Mouse (Mus musculus) kidney, embryonic 16.5 days (tissue): Measurements from ENCODE around the gene Col8a1. TPM values are rescaled to one million over a fixed set of nuclear protein-coding genes. Genes with fewer than 3 reads are reported as not detected.

Source experiments
- ATAC-seq: fragments of 200-750 bp; cut with Nextera tagmentation; 2 replicates; pipeline ENCODE4 v1.8.0; 2017; ENCODE audit warnings: moderate TSS enrichment; ENCODE audit not compliant: low FRiP score, low TSS enrichment
- H3K27ac ChIP-seq: fragments of 300-500 bp; sonication (generic); 2 replicates; pipeline ENCODE4 v1.5.1; 2014; ENCODE audit warnings: low read length
- H3K27me3 ChIP-seq: fragments of 300-500 bp; sonication (generic); 2 replicates; pipeline ENCODE4 v1.6.1; 2014; ENCODE audit warnings: low read length, control low read depth, mixed read lengths; ENCODE audit not compliant: insufficient read depth
- H3K36me3 ChIP-seq: fragments of 300-500 bp; sonication (generic); 2 replicates; pipeline ENCODE4 v1.6.1; 2014; ENCODE audit warnings: low read length, control low read depth, mixed read lengths; ENCODE audit not compliant: insufficient read depth
- H3K4me1 ChIP-seq: fragments of 300-500 bp; sonication (generic); 2 replicates; pipeline ENCODE4 v1.6.1; 2014; ENCODE audit warnings: low read length, control low read depth, mixed read lengths; ENCODE audit not compliant: insufficient read depth
- H3K4me2 ChIP-seq: fragments of 300-500 bp; sonication (generic); replicated peaks from 2 replicates; pipeline ENCODE4 v1.6.1; 2014; ENCODE audit warnings: low read depth, low read length
- H3K4me3 ChIP-seq: fragments of 300-500 bp; sonication (generic); 2 replicates; pipeline ENCODE4 v1.5.1; 2014; ENCODE audit warnings: mild to moderate bottlenecking, low read length
- H3K9ac ChIP-seq: fragments of 300-500 bp; sonication (generic); replicated peaks from 2 replicates; pipeline ENCODE4 v1.6.1; 2014; ENCODE audit warnings: low read length
- H3K9me3 ChIP-seq: fragments of 300-500 bp; sonication (generic); 2 replicates; pipeline ENCODE4 v1.6.1; 2016; ENCODE audit warnings: low read length, control low read depth
- whole genome bisulfite sequencing: fragments of 180-500 bp; shearing (Covaris S2); extraction: QIAGEN DNeasy Blood & Tissue Kit; methylation state at CpG from one replicate; pipeline ENCODE4 v1.1.7; 2014; 5-methylcytosine and 5-hydroxymethylcytosine counted together
- polyA plus RNA-seq: library from polyadenylated mRNA; unstranded; fragments of >200 nt; fragmentation: Nextera tagmentation; extraction: Ambion mirVana; gene quantifications from 2 replicates; pipeline ENCODE4 v1.2.1, GENCODE M21; 2015

The Col8a1 gene
- polyA plus RNA-seq, 1 experiment from 2014 or later: 2.1 TPM

DNA sequence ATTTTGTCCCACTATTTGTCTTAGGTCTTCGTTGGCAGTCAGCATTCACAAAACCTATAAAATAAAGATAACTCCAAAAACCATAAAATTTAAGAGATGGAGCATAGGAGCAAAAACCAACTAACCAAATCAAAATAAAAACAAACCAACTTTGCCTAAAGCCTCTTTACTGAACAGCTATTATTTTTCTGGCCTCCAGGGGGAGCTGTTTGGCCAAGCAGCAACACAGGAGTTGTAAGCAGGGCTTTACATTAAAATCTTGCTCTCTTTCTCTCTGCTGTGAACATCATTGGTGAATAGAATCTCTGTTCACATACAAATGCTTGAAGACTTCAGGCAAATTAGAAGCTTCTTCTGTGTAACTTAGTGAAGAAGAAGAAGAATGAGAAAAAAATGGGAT, 142.8 kb downstream of the Col8a1 start:
- H3K4me1 ChIP-seq: peaks cover 4% of the 10 kb centered on the region
- no peak overlapping the region for H3K4me3 ChIP-seq
- no peaks in the 10 kb centered on the region for H3K9me3 ChIP-seq
- no peak for ATAC-seq
- H3K36me3 ChIP-seq: no peaks in the 10 kb centered on the region
- H3K27me3 ChIP-seq: no peaks in the 10 kb centered on the region
- 3% methylated on average over 1 of the region's 1 CpGs for WGBS
- no peak overlapping the region for H3K9ac ChIP-seq
- no peak overlapping the region for H3K4me2 ChIP-seq
- H3K27ac ChIP-seq: no peak overlapping the region

DNA sequence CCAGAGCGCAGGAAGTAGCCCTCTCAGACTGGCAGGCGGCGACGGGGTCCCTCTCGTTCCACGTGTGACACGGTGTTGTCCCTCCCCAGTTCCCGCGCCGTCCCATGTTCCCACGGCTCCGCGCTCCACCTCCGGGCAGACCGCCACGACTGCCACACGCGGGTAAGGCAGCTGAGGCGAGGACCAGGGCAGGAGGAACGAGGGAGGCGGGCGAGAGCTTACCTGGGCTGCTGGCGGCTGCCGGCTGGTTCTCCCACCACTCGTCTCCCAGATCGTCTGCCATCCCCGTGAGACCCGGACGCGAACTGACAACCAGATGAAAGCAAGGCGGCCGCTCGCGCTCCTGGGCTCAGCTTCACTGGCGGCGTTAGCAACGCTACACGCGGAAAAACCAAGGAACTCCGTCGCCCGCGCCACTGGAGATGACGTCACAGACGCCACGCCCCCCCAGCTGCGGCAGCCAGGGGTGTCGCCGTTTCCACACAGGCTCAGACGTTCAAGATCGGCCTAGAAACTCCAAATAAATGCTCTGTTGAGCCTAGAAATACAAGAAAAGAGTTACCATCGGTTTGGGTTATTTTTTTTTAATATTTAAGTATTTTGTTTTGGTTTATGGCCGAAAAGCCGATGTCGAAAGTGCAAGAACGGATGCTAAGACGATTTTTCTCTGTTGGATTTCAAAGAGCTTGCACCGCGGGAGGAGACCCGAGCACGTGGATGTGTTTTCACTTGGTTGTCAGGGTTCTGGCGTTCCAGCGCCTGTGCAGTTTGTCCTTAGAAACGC, 147.9 kb downstream of the Col8a1 start, which contains the start of gene Cmss1:
Gene Cmss1 (minus strand): TSS at position 421 of the 784 bp plus-strand sequence.
- Histone ChIP-seq H3K27ac (peak within 1 kb of the TSS; percentile 67; the same call in 1 of the 2 replicates), H3K36me3 (no peaks in the 10 kb centered on the region), H3K4me1 (peaks cover 14% of the 10 kb centered on the region), H3K4me3 (peak within 1 kb of the TSS; percentile 97), H3K4me2 (peak within 1 kb of the TSS; percentile 83), H3K27me3 (no peaks in the 10 kb centered on the region), H3K9me3 (no peaks in the 10 kb centered on the region), H3K9ac (peak within 1 kb of the TSS; percentile 81)
- ATAC-seq: peak; percentile 90
- WGBS: under 1% methylated on average over 64 of the region's 64 CpGs

DNA sequence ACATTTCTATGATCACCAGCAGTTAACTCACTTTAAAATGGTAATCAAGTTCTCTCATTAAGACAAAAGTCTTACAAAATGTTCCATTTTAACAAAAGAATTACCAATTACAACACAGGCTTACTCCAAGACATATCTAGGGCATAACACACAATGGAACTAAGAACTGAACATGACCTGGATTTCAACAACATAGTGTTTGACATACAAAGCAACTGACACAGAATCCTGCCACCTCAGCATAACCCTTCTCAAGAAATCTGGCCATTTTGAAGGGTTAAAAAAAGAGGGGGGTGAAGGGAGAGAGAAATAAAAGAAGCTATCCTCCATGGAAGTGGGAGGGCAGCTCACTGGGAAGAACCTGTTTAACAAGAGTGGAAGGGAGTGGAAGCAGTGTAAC, 153.5 kb downstream of the Col8a1 start:
- H3K9ac ChIP-seq: no peak overlapping the region
- H3K4me3 ChIP-seq: no peak overlapping the region
- H3K9me3 ChIP-seq: no peaks in the 10 kb centered on the region
- peaks cover 10% of the 10 kb centered on the region for H3K4me1 ChIP-seq
- H3K27ac ChIP-seq: no peak overlapping the region
- no peaks in the 10 kb centered on the region for H3K27me3 ChIP-seq
- ATAC-seq: no peak
- no peaks in the 10 kb centered on the region for H3K36me3 ChIP-seq
- H3K4me2 ChIP-seq: no peak overlapping the region

DNA sequence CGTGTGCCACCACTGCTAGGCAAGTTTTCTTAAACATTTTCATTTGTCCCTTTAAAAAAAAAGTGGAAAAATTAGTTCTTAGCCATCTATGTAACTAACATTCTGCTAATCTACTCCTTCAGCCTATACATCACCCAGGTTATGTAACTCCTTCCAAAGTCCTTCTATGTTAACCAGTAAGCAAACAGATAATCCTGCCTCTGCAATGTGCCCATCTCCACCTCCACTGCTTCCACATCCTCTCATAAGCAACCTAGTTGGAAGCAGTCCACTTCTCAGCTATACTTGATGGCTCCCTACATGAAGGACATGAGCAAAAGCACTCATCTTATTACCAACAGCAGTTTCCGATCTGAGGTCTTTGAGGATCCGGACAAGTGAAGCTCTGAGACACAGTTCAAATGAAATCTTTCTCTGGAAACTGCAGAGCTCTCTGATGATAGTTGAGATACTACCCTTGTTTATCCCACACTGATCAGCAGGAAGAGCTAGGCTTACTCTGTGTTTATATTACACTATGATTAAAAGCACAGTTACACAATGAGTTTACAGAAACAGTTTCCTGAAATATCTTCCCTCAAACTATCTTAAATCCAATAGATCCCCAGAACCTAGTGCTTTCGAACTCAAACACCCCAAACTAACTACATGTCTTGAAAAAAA, 157.1 kb downstream of the Col8a1 start:
- Histone ChIP-seq H3K36me3 (no peaks in the 10 kb centered on the region), H3K9ac (no peak overlapping the region), H3K27ac (no peak overlapping the region), H3K4me3 (no peak overlapping the region), H3K27me3 (no peaks in the 10 kb centered on the region), H3K4me2 (no peak overlapping the region), H3K4me1 (no peaks in the 10 kb centered on the region), H3K9me3 (no peaks in the 10 kb centered on the region)
- ATAC-seq: no peak
- WGBS: 90% methylated on average over 4 of the region's 4 CpGs

DNA sequence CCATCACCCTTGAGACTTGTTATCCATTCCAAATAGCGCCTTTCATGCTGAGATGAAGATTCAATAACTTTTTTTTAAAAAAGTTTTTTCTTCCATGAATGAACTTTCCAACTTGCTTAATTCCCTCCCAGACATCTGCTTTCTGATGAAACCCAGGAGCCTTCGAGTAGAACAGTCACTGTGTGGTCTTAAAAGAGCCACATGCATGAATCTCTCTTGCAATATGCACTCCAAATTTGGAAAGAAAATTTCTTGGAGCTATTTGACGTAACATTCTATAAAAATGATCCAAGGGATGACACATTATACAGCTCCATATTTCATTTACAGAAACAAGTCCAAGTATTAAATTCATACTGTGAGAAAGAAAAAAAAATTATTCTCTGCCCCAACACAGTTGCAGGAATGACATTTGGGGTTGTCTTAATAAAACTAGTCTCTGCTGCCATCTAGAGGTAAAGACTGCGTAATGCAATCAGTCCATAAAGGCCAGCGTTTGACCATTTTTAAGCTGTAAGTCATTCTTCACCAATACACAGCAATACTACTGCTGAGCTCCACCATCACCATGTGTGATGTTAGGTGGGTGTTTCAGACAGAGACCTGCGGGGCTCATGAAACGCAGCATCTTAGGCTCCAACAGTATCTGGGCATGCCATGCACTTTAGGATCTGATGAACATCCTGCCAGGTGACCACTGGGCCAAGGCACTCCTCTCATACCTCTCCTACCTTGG, 160.9 kb downstream of the Col8a1 start:
- 36% methylated on average over 7 of the region's 7 CpGs for WGBS
- no peak overlapping the region for H3K4me2 ChIP-seq
- 0 out of 2 replicates have a peak, but pooled peaks have one; percentile 39 for ATAC-seq

DNA sequence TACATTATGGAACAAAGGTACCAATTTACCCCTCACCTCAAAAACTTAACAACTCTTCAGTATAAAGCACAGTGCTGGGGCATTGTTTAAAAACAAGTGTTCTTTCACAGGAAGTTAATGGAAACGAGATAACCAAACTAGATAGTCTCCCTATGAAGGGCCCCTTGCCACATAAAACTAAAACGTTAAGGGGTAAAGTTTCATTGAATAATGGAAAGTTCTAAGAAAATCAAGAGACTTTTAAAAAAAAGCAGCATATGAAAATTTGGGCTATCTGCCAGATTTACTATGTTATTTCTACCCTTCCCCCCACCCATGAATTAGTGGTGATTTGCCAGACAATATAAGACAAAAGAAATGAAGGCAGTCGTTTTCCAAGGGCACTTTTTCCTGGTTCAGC, 169.3 kb downstream of the Col8a1 start:
- H3K9ac ChIP-seq: no peak overlapping the region
- 28% methylated on average over 3 of the region's 3 CpGs for WGBS
- H3K9me3 ChIP-seq: no peaks in the 10 kb centered on the region
- H3K4me3 ChIP-seq: no peak overlapping the region
- H3K4me2 ChIP-seq: no peak overlapping the region
- no peak for ATAC-seq
- peak overlapping the region; percentile 44; the same call in 1 of the 2 replicates for H3K27ac ChIP-seq
- H3K4me1 ChIP-seq: peaks cover 8% of the 10 kb centered on the region; the same call in 1 of the 2 replicates
- H3K27me3 ChIP-seq: no peaks in the 10 kb centered on the region
- H3K36me3 ChIP-seq: no peaks in the 10 kb centered on the region

More for the DNA sequence above, 160.9 kb downstream of the Col8a1 start:
- no peak overlapping the region for H3K4me3 ChIP-seq
- H3K9me3 ChIP-seq: no peaks in the 10 kb centered on the region
- H3K27ac ChIP-seq: no peak overlapping the region
- no peaks in the 10 kb centered on the region for H3K36me3 ChIP-seq
- H3K9ac ChIP-seq: no peak overlapping the region
- no peaks in the 10 kb centered on the region for H3K27me3 ChIP-seq
- no peaks in the 10 kb centered on the region for H3K4me1 ChIP-seq

DNA sequence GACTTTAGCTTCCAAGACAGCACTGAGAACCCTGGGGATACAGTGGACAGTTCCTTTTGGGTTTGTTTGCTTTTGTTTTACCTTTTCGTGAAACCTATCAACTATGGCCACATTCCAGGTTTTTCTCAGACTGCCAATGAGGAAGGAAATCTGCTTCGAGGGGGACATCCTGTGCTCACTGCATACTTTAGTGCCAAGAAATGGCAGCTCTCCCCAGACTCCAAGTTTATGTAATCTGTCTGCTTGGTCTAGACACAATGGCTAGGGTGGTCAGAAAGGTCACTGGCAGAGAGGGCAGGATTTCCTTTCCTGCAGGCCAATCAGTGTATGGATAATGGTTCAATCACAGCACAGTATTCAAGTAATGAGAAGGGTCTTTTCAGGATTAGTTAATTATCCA, 172.5 kb downstream of the Col8a1 start:
- no peaks in the 10 kb centered on the region for H3K36me3 ChIP-seq
- no peak overlapping the region for H3K4me2 ChIP-seq
- no peak overlapping the region for H3K9ac ChIP-seq
- ATAC-seq: no peak
- no peaks in the 10 kb centered on the region for H3K9me3 ChIP-seq
- no peak overlapping the region for H3K4me3 ChIP-seq
- WGBS: 63% methylated on average over 2 of the region's 2 CpGs
- H3K27ac ChIP-seq: no peak overlapping the region; the same call in 1 of the 2 replicates
- H3K27me3 ChIP-seq: no peaks in the 10 kb centered on the region
- H3K4me1 ChIP-seq: peaks cover 8% of the 10 kb centered on the region; the same call in 1 of the 2 replicates

DNA sequence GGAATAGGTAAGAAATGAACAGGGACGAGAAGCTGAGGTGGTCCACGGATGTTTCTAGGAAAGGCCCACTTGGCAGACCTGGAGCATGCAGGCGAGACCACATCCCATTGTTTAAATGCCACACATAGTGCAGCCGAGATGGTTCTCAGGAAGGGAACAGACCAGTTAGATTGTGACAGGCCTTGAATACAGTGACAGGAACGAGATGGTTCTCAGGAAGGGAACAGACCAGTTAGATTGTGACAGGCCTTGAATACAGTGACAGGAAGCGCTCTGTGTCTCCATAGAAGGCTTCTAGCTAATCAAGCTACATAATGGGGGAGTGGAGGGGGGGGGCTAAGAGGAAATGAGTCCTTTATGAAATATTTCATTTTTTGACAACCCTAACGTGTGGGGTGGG, 174.5 kb downstream of the Col8a1 start:
- peaks cover 6% of the 10 kb centered on the region; the same call in 1 of the 2 replicates for H3K4me1 ChIP-seq
- no peaks in the 10 kb centered on the region for H3K27me3 ChIP-seq
- H3K27ac ChIP-seq: peak overlapping the region; percentile 34; the same call in 1 of the 2 replicates
- H3K4me2 ChIP-seq: no peak overlapping the region
- ATAC-seq: peak; percentile 51
- H3K36me3 ChIP-seq: no peaks in the 10 kb centered on the region
- no peak overlapping the region for H3K4me3 ChIP-seq
- no peaks in the 10 kb centered on the region for H3K9me3 ChIP-seq
- H3K9ac ChIP-seq: no peak overlapping the region
- WGBS: 62% methylated on average over 7 of the region's 7 CpGs

DNA sequence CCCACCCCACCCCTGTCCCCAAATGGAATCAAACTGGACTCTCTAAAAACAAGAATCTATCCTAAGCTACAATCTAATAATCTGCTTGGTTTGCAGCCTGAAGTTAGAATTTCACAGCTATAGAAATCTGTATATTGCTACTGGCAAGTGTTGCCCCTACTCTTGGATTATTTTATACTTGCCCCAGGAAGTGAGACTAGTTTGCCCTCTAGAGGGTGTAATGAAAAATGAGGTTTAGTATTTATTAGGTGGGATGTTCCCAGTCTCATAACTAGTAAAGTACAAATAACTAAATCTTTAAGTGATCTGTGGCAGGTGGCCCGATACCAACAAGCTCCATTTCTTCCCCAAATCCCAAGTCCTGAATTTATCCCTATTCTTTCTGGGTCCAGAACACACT, 177.0 kb downstream of the Col8a1 start:
- no peak for ATAC-seq
- 0 out of 2 replicates have a peak, but pooled peaks cover 4% of the 10 kb centered on the region for H3K4me1 ChIP-seq
- no peaks in the 10 kb centered on the region for H3K36me3 ChIP-seq
- no peaks in the 10 kb centered on the region for H3K27me3 ChIP-seq
- WGBS: 89% methylated on average over 1 of the region's 1 CpGs
- H3K9me3 ChIP-seq: no peaks in the 10 kb centered on the region
- no peak overlapping the region for H3K4me2 ChIP-seq
- H3K9ac ChIP-seq: no peak overlapping the region
- no peak overlapping the region for H3K4me3 ChIP-seq
- no peak overlapping the region for H3K27ac ChIP-seq
